Mouse (Mus musculus) lung, adult 2 months (tissue): ENCODE data around the gene Rap2c.

Experiments
- CTCF ChIP-seq: fragments of 200-500 bp; IDR thresholded peaks from 2 replicates; pipeline ENCODE4 v1.5.1; 2011; ENCODE audit warnings: mild to moderate bottlenecking, low read length, control low read depth; ENCODE audit not compliant: insufficient read depth
- POLR2A ChIP-seq: fragments of 200-500 bp; IDR thresholded peaks from 2 replicates; pipeline ENCODE4 v1.6.1; 2011; ENCODE audit warnings: low read depth, mild to moderate bottlenecking, control low read depth, low read length, borderline replicate concordance; ENCODE audit errors: extremely low read depth

DNA sequence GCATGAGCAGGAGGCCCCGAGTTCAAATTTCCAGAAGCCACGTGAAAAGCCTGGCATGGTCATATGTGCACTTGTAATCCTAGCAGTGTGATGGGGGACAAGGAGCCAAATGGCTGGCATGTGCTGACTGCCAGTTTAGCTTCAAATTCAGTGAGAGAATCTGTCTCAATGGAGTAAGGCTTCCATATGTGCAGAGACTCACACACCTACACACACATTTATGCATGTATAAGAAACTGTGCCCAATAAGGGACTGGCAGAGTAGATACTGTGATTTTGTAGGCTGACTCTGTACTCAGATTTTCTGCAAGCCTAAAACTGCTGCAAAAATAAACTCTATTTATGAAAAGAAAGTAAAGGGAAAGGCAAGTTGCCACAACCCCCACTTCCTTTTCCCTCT lies 39.4 kb downstream of the Rap2c start:
- TF ChIP-seq CTCF = no peak
- TF ChIP-seq POLR2A = no peak
